Mouse (Mus musculus): ENCODE data around the gene Col28a1. TPM values are rescaled to one million over a fixed set of nuclear protein-coding genes. Genes with fewer than 3 reads are reported as not detected.

Col28a1 gene
- polyA plus RNA-seq (2012; rRNA removed): 4.0 and 5.8 TPM in 2 replicates

- no peak for DNase-seq (ENCODE audit: low spot score)
Observed at GRCm38 (mm10) chr6:8192517-8192916, at the start of gene Col28a1. Gene Col28a1 (minus strand): TSS chr6:8192617.

- DNase-seq (ENCODE audit: low spot score): no peak
Observed at GRCm38 (mm10) chr6:8228596-8228995, 36.2 kb upstream of the Col28a1 start.

- no peak for DNase-seq (ENCODE audit: low spot score)
Observed at GRCm38 (mm10) chr6:8227035-8227434, 34.6 kb upstream of the Col28a1 start.

- no peak for DNase-seq (ENCODE audit: low spot score)
Observed at GRCm38 (mm10) chr6:8210661-8211060, 18.2 kb upstream of the Col28a1 start.

- DNase-seq (ENCODE audit: low spot score): no peak
Observed at GRCm38 (mm10) chr6:8209866-8210186, 17.4 kb upstream of the Col28a1 start.

GRCm38 (mm10) chr6:8209047-8209865 lies 16.8 kb upstream of the Col28a1 start, which contains the start of gene Mios:
Gene Mios (plus strand): TSS chr6:8209222.
- peak; percentile 85 for DNase-seq (ENCODE audit: low spot score)

- DNase-seq (ENCODE audit: low spot score): no peak
Observed at GRCm38 (mm10) chr6:8189917-8190316, 2.5 kb downstream of the Col28a1 start.

- no peak for DNase-seq (ENCODE audit: low spot score)
Observed at GRCm38 (mm10) chr6:8188599-8189233, 3.7 kb downstream of the Col28a1 start.

- no peak for DNase-seq (ENCODE audit: low spot score)
Observed at GRCm38 (mm10) chr6:8178397-8178941, 13.9 kb downstream of the Col28a1 start.

- no peak for DNase-seq (ENCODE audit: low spot score)
Observed at GRCm38 (mm10) chr6:8176116-8176515, 16.3 kb downstream of the Col28a1 start.

GRCm38 (mm10) chr6:8175346-8175745 lies 17.1 kb downstream of the Col28a1 start:
- no peak for DNase-seq (ENCODE audit: low spot score)

- DNase-seq (ENCODE audit: low spot score): no peak
Observed at GRCm38 (mm10) chr6:8174062-8174461, 18.4 kb downstream of the Col28a1 start.

- no peak for DNase-seq (ENCODE audit: low spot score)
Observed at GRCm38 (mm10) chr6:8172101-8172500, 20.3 kb downstream of the Col28a1 start.

- no peak for DNase-seq (ENCODE audit: low spot score)
Observed at GRCm38 (mm10) chr6:8164741-8165140, 27.7 kb downstream of the Col28a1 start.

- no peak for DNase-seq (ENCODE audit: low spot score)
Observed at GRCm38 (mm10) chr6:8160001-8160400, 32.4 kb downstream of the Col28a1 start.

- DNase-seq (ENCODE audit: low spot score): no peak
Observed at GRCm38 (mm10) chr6:8157121-8157520, 35.3 kb downstream of the Col28a1 start.

- no peak for DNase-seq (ENCODE audit: low spot score)
Observed at GRCm38 (mm10) chr6:8152551-8153361, 39.7 kb downstream of the Col28a1 start.

GRCm38 (mm10) chr6:8148916-8149315 lies 43.5 kb downstream of the Col28a1 start:
- DNase-seq (ENCODE audit: low spot score): no peak

GRCm38 (mm10) chr6:8141881-8142280 lies 50.5 kb downstream of the Col28a1 start:
- DNase-seq (ENCODE audit: low spot score): no peak

GRCm38 (mm10) chr6:8130149-8130548 lies 62.3 kb downstream of the Col28a1 start:
- DNase-seq (ENCODE audit: low spot score): no peak

GRCm38 (mm10) chr6:8128164-8128563 lies 64.3 kb downstream of the Col28a1 start:
- DNase-seq (ENCODE audit: low spot score): no peak

- no peak for DNase-seq (ENCODE audit: low spot score)
Observed at GRCm38 (mm10) chr6:8126545-8126944, 65.9 kb downstream of the Col28a1 start.
